Mouse (Mus musculus) C2C12 (cell line): ENCODE data around the gene Txk. TPM values are rescaled to one million over a fixed set of nuclear protein-coding genes. Genes with fewer than 3 reads are reported as not detected.

Experiments used
- H3K27me3 ChIP-seq: one replicate; pipeline ENCODE4 v1.6.1; 2011; ENCODE audit not compliant: control insufficient read depth, insufficient read depth, insufficient read length
- H3K36me3 ChIP-seq: one replicate; pipeline ENCODE4 v1.6.1; 2011; ENCODE audit not compliant: control insufficient read depth, insufficient read depth
- H3K4me3 ChIP-seq: one replicate; pipeline ENCODE4 v1.5.1; 2011; ENCODE audit warnings: mild to moderate bottlenecking, control low read depth; ENCODE audit not compliant: poor library complexity, insufficient read depth, severe bottlenecking
- H3K79me2 ChIP-seq: one replicate; pipeline ENCODE4 v1.6.1; 2011; ENCODE audit not compliant: control insufficient read depth, insufficient read depth
- H3K79me3 ChIP-seq: one replicate; pipeline ENCODE4 v1.6.1; 2011; ENCODE audit warnings: low read depth, control low read depth
- H3ac ChIP-seq: one replicate; pipeline ENCODE3; 2011; ENCODE audit warnings: low read depth; ENCODE audit not compliant: control insufficient read depth, insufficient read length
- CEBPB ChIP-seq: IDR thresholded peaks from one replicate; pipeline ENCODE4 v1.6.1; 2011; ENCODE audit warnings: low read depth, mild to moderate bottlenecking, control low read depth, moderate library complexity
- CTCF ChIP-seq: IDR thresholded peaks from one replicate; pipeline ENCODE4 v1.5.1; 2011; ENCODE audit not compliant: control insufficient read depth, insufficient read depth, insufficient read length
- FOSL1 ChIP-seq: IDR thresholded peaks from one replicate; pipeline ENCODE4 v1.8.0; 2011; ENCODE audit warnings: mild to moderate bottlenecking, low read length; ENCODE audit not compliant: poor library complexity, insufficient read depth, severe bottlenecking
- MAX ChIP-seq: IDR thresholded peaks from one replicate; pipeline ENCODE4 v1.6.1; 2011; ENCODE audit warnings: mild to moderate bottlenecking, control low read depth
- MYOD1 ChIP-seq: IDR thresholded peaks from one replicate; pipeline ENCODE4 v1.6.1; 2011; ENCODE audit warnings: low read depth; ENCODE audit not compliant: control insufficient read depth, insufficient read length
- MYOG ChIP-seq: IDR thresholded peaks from one replicate; pipeline ENCODE4 v1.6.1; 2011; ENCODE audit not compliant: control insufficient read depth, insufficient read length; ENCODE audit errors: extremely low read depth
- USF1 ChIP-seq: IDR thresholded peaks from one replicate; pipeline ENCODE4 v1.6.1; 2011; ENCODE audit warnings: low read depth, mild to moderate bottlenecking, control low read depth, moderate library complexity
- polyA plus RNA-seq: library from polyadenylated mRNA; unstranded; fragments of >200 nt; fragmentation: generic; extraction: Trizol; gene quantifications from one replicate; pipeline ENCODE4 v1.2.1, GENCODE M21; 2012; ENCODE audit warnings: missing spikeins

Txk gene
- polyA plus RNA-seq, 1 experiment = 0.04 TPM

DNA sequence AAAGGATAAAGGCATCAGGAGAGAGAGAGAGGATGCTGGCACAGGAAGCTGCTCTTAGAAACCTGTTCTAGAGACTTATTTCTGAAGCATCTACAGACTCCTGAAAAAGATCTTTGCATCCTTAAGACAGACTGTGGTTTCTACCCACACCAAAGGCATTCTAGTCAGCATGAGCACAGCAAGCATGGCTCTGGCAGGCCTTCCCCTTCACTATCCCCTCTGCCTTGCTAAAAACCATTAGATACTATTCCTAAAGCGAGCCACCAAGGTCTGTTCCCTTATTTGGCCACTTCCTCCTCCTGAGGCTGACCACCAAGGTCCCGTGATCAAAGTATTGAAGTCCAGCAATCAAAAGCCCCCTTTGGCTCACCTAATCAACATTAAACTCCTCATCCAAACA lies 23.6 kb upstream of the Txk start:
- Histone ChIP-seq H3K79me3 (no peaks in the 10 kb centered on the region), H3K36me3 (no peaks in the 10 kb centered on the region), H3K4me3 (no peak overlapping the region), H3K27me3 (no peaks in the 10 kb centered on the region), H3K79me2 (no peaks in the 10 kb centered on the region), H3ac (no peak overlapping the region)
- TF ChIP-seq USF1 (no peak), MAX (no peak), CEBPB (no peak), MYOG (no peak), MYOD1 (no peak), FOSL1 (no peak), CTCF (no peak)

GRCm38 (mm10) chr5:72769841-72770240 lies 17.3 kb upstream of the Txk start:
- H3K79me3 ChIP-seq = no peaks in the 10 kb centered on the region
- H3K36me3 ChIP-seq = no peaks in the 10 kb centered on the region
- H3K27me3 ChIP-seq = no peaks in the 10 kb centered on the region
- H3K4me3 ChIP-seq = no peak overlapping the region
- no peaks in the 10 kb centered on the region for H3K79me2 ChIP-seq
- no peak overlapping the region for H3ac ChIP-seq
- TF ChIP-seq FOSL1 (no peak), USF1 (no peak), CEBPB (no peak), MAX (no peak), MYOG (no peak), CTCF (no peak)

DNA sequence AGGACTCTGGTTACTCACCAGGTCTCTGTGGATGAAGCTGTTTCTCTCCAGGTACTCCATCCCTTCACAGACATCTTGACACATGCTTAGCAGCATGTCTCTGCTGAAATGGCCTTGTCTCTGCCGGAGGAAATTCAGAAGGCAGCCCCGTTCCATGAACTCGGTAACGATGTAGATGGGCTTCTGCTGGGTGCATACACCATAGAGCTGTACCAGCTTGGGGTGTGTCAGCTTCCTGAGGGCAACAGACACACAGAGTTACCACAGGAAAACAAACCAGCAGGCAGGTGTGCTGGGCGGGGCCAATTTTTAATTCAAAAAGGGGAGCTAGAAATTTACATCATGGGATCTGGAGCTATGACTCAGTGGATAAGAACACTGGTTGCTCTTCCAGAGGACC lies 11.0 kb upstream of the Txk start:
- H3K4me3 ChIP-seq = no peak overlapping the region
- H3K36me3 ChIP-seq = no peaks in the 10 kb centered on the region
- H3K79me3 ChIP-seq = no peaks in the 10 kb centered on the region
- no peaks in the 10 kb centered on the region for H3K79me2 ChIP-seq
- no peaks in the 10 kb centered on the region for H3K27me3 ChIP-seq
- TF ChIP-seq FOSL1 = no peak
- TF ChIP-seq MYOD1 = no peak
- no peak for TF ChIP-seq CTCF
- no peak for TF ChIP-seq CEBPB
- TF ChIP-seq USF1 = no peak
- no peak for TF ChIP-seq MAX
- TF ChIP-seq MYOG = no peak
- H3ac ChIP-seq = no peak overlapping the region

GRCm38 (mm10) chr5:72763025-72763424 lies 10.4 kb upstream of the Txk start:
- H3K4me3 ChIP-seq = no peak overlapping the region
- no peaks in the 10 kb centered on the region for H3K27me3 ChIP-seq
- H3K36me3 ChIP-seq = no peaks in the 10 kb centered on the region
- H3ac ChIP-seq = no peak overlapping the region
- H3K79me3 ChIP-seq = no peaks in the 10 kb centered on the region
- no peaks in the 10 kb centered on the region for H3K79me2 ChIP-seq
- TF ChIP-seq CTCF (no peak), MYOG (no peak), CEBPB (no peak), USF1 (no peak), MAX (no peak), FOSL1 (no peak), MYOD1 (no peak)

DNA sequence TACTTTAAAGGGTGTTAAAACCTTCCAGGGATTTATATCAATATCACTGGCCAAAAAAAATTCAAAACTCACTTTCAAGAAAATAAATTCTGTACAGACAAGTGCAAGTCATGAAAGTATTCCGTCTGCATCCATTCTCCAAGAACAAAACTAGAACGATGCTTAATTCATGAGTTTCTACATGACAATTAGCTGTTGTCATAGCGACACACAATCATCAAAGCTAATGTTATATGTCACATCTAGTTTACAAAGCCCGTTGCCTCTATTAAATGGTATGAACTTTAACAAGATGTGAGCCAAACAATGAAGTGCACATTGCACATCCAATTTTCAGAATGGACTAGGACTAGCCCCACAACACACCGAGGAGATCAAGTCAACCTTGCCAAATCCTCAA lies 9.2 kb upstream of the Txk start:
- H3K79me2 ChIP-seq = no peaks in the 10 kb centered on the region
- H3K36me3 ChIP-seq = no peaks in the 10 kb centered on the region
- TF ChIP-seq MYOG (no peak), FOSL1 (no peak), USF1 (no peak), CEBPB (no peak), MYOD1 (no peak), MAX (no peak), CTCF (no peak)
- no peak overlapping the region for H3K4me3 ChIP-seq
- no peak overlapping the region for H3ac ChIP-seq
- no peaks in the 10 kb centered on the region for H3K79me3 ChIP-seq
- no peaks in the 10 kb centered on the region for H3K27me3 ChIP-seq

GRCm38 (mm10) chr5:72761237-72761636 lies 8.7 kb upstream of the Txk start:
- Histone ChIP-seq H3K79me3 (no peaks in the 10 kb centered on the region), H3ac (no peak overlapping the region), H3K4me3 (no peak overlapping the region)

More at GRCm38 (mm10) chr5:72761237-72761636, 8.7 kb upstream of the Txk start:
- Histone ChIP-seq H3K79me2 (no peaks in the 10 kb centered on the region), H3K36me3 (no peaks in the 10 kb centered on the region), H3K27me3 (no peaks in the 10 kb centered on the region)
- TF ChIP-seq CEBPB (no peak), MYOD1 (no peak), USF1 (no peak), MYOG (no peak)
